Comparison of ENCODE assay signal across 8 mouse cellular contexts in genomic region chr2:130178706-130179506, GRCm38 (mm10). TPM values are rescaled to one million over a fixed set of nuclear protein-coding genes. Genes with fewer than 3 reads are reported as not detected.
DNase-seq lines count a peak whose midpoint lies in the region; ATAC-seq lines count a peak whose summit lies in the region.

Gene Snrpb (minus strand): TSS chr2:130179403.

- H3K9ac ChIP-seq in intestine, embryonic 14.5 days (ENCODE audit: low read length): peak within 1 kb of the TSS; percentile 100

- WGBS in intestine, embryonic 14.5 days: under 1% methylated on average over 72 of the region's 81 CpGs

- DNase-seq in adrenal gland, adult (ENCODE audit: inconsistent age in 2 of 2, low spot score in 1 of 2): peak; percentile 92 to 97
- peak; percentile 97 for DNase-seq in embryo, embryonic 10.5 days (ENCODE audit: low spot score)
- DNase-seq in gastrocnemius, postnatal 25 days: peak; percentile 84
- DNase-seq in intestine, embryonic 14.5 days (ENCODE audit: low spot score): peak; percentile 93
- DNase-seq in left cerebral cortex, postnatal 14 days (ENCODE audit: low spot score in 2 of 2): peak; percentile 90
- peak; percentile 94 for DNase-seq in mesoderm, embryonic 11.5 days (ENCODE audit: low read depth, low spot score)
- DNase-seq in right cerebral cortex, postnatal 36 days (ENCODE audit: low spot score in 2 of 2): peak; percentile 80 to 86
- DNase-seq in yolk sac, embryonic 10.5 days (ENCODE audit: low spot score): peak; percentile 86

- intact Hi-C loops in left cerebral cortex, postnatal 14 days (cut with DNase I): loop anchor here (2.0 kb wide), 1 partner anchor 96 kb away; the partner anchor contains the start of gene Nop56

- peaks cover 19% of the 10 kb centered on the region for H3K4me1 ChIP-seq in intestine, embryonic 14.5 days (replicated peaks; ENCODE audit: control insufficient read depth, insufficient read depth, low read length)

- H3K9me3 ChIP-seq in intestine, embryonic 14.5 days (ENCODE audit: control insufficient read depth, low read length): no peaks in the 10 kb centered on the region

- H3K27ac ChIP-seq in intestine, embryonic 14.5 days (ENCODE audit: low read depth): peak within 1 kb of the TSS; percentile 95

- peak within 1 kb of the TSS; percentile 99 for H3K4me3 ChIP-seq in intestine, embryonic 14.5 days (ENCODE audit: low read depth, low read length)

- H3K36me3 ChIP-seq in intestine, embryonic 14.5 days (ENCODE audit: control insufficient read depth, insufficient read depth, low read length): peaks cover 33% of the 10 kb centered on the region

- no peaks in the 10 kb centered on the region for H3K27me3 ChIP-seq in intestine, embryonic 14.5 days (replicated peaks; ENCODE audit: control insufficient read depth, insufficient read depth, low read length)

- H3K4me2 ChIP-seq in intestine, embryonic 14.5 days (ENCODE audit: low read length): peak within 1 kb of the TSS; percentile 92

- ATAC-seq in intestine, embryonic 14.5 days (replicated peaks; ENCODE audit: low FRiP score, low TSS enrichment, low read depth): peak; percentile 88

RNA-seq across cellular contexts. Expression of gene Snrpb, which starts in this region (rescaled TPM):
- 100 to 1,000 TPM; 118 to 122 TPM for total RNA-seq in gastrocnemius, postnatal 25 days (2021)
- polyA plus RNA-seq in intestine, embryonic 14.5 days (2014; fragmentation: Nextera tagmentation; extraction: Ambion mirVana): 638 and 666 TPM in 2 replicates
- total RNA-seq in left cerebral cortex, postnatal 14 days (2021): 100 to 1,000 TPM; 103 to 105 TPM

Comparison
In these comparisons a context has a peak if more than half of its experiments do, and no peak if none do; other contexts are left out.
1. Peak in every context shown above with its lines: DNase-seq, ATAC-seq, H3K4me3 ChIP-seq and H3K27ac ChIP-seq.